Mouse (Mus musculus): Measurements from ENCODE around the gene Cd3eap.

The Cd3eap gene

DNA sequence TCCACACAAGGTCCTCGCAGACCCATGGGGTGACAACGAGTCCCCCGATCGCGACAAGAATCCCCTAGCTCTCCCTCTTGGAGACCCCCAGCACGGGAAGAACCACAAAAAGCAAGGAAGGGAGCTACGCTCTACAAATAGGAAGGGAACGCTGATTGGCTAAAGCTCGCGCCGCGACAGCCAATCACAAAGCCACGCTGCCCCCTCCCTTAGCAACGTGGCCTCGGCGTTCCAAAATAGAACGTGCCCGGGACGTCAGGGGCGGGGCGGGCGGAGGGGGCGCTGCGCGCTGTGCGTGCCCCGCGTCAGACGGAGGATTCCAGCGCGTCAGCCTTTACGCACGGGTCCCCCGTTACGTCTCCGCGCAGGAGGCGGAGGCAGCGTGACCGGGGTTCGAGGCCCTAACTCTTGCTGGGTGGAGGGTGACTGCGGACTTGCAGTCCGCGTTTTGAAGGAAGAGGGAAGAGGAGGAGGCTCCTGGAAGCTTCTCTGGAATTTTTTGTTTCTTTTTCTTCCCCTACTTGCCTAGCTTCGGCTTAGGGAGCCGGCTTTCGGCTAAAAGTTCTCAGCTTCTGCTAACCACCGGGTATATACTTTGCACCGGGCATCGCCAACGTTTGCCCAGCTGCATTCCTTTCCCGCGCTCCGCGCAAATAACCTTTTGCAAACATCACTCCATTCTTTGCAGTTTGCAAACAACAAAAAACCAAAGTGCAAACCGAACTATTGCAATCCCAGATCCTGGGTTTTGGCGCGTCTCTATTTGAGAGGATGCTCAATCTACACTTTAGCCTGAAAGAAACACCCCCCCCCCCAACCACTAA, 50.6 kb downstream of the Cd3eap start:
- peak; percentile 93 for DNase-seq (ENCODE audit: low read depth, low spot score)

- peak; percentile 74 for DNase-seq (ENCODE audit: low read depth, low spot score)
Measured at GRCm38 (mm10) chr7:19307739-19308453, 51.4 kb downstream of the Cd3eap start.

DNA sequence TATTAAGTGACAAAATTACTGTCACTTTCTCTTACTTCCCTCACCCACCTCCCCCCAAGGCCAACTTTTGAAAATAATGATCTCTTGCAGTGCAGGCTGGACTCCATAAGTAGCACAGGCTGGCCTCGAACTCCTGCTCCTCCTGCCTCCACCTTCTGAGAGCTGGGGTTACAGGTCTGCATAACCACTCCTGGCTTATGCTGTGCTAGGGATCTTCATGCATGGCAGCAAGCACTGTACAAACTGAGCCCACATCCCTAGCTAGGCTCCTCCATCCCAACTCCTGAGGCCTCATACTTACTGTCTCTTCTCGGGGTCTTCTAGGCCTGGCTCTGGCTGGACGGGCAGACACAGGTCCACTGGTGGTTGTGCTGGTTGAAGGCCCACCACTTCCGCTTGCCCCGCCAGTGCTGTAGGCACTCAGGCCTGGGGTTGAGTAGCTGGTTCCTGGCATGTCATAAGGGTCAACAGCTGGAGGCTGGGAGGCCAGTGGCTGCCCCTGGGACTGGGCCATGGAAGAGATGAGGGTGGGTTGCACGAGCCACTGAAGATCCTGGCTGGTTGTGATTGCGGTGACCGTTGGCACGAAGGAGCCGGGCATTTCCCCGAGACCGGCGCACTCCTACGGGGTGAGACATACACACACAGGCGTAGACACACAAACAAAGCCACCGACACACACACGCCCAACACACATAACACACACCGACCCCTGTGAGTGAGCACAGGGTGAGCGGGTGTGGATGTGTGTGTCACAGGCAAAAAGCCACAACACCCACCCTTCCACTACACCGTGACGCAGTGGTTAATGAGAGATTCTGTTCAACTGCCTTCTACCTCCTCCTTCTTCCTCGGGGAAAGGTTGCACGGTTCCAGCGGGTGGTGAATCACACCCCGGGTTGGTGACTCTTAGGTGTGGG, 52.2 kb downstream of the Cd3eap start:
- no peak for DNase-seq (ENCODE audit: low read depth, low spot score)
